Mouse (Mus musculus) embryonic fibroblast, embryonic 13.5 days (primary cell): ENCODE measurements around the gene Rph3a.
"Not testable (repeated sequence)": the region's sequence is repeated elsewhere in the genome, so short reads cannot be mapped to it uniquely, and the experiment has no call there.

Source experiments
- CTCF ChIP-seq: IDR thresholded peaks from 2 replicates; pipeline ENCODE4 v1.5.1; 2011; ENCODE audit warnings: mild to moderate bottlenecking, control low read depth, low read length, moderate library complexity, borderline replicate concordance; ENCODE audit not compliant: insufficient read depth
- POLR2A ChIP-seq: IDR thresholded peaks from 2 replicates; pipeline ENCODE4 v1.6.1; 2011; ENCODE audit warnings: low read depth, mild to moderate bottlenecking, control low read depth, low read length, moderate library complexity

- not testable (repeated sequence) for TF ChIP-seq CTCF, POLR2A
Observed at GRCm38 (mm10) chr5:120919156-120919935, 90.5 kb downstream of the Rph3a start.
